Mouse (Mus musculus) cortical plate, adult 2 months (tissue): Measurements from ENCODE around the gene Zfp36. TPM values are rescaled to one million over a fixed set of nuclear protein-coding genes. Genes with fewer than 3 reads are reported as not detected.

Source experiments
- H3K27ac ChIP-seq: fragments of 200-500 bp; 2 replicates; pipeline ENCODE4 v1.5.1; 2012; ENCODE audit warnings: low read length, control low read depth, inconsistent platforms; ENCODE audit not compliant: insufficient read depth
- H3K4me1 ChIP-seq: fragments of 200-500 bp; 2 replicates; pipeline ENCODE4 v1.6.1; 2011; ENCODE audit warnings: low read length; ENCODE audit not compliant: control insufficient read depth, insufficient read depth
- H3K4me3 ChIP-seq: fragments of 200-500 bp; 2 replicates; pipeline ENCODE4 v1.5.1; 2011; ENCODE audit warnings: mild to moderate bottlenecking, low read length, control low read depth; ENCODE audit not compliant: insufficient read depth
- CTCF ChIP-seq: fragments of 200-500 bp; IDR thresholded peaks from 2 replicates; pipeline ENCODE4 v1.5.1; 2011; ENCODE audit warnings: mild to moderate bottlenecking, control low read depth, low read length; ENCODE audit not compliant: insufficient read depth; ENCODE audit errors: extremely low read depth
- POLR2A ChIP-seq: fragments of 200-500 bp; IDR thresholded peaks from 2 replicates; pipeline ENCODE4 v1.6.1; 2011; ENCODE audit warnings: mild to moderate bottlenecking, low read length, control low read depth; ENCODE audit not compliant: insufficient read depth; ENCODE audit errors: extremely low read depth
- polyA plus RNA-seq: library from polyadenylated mRNA; depleted of rRNA; stranded (reverse); fragments of >200 nt; gene quantifications from 2 replicates; pipeline ENCODE4 v1.2.3, GENCODE M21; 2012

The Zfp36 gene
- polyA plus RNA-seq, 1 experiment: 3.6 TPM

- TF ChIP-seq POLR2A (no peak), CTCF (no peak)
- no peak overlapping the region for H3K4me3 ChIP-seq
- H3K27ac ChIP-seq: no peak overlapping the region
- peaks cover 5% of the 10 kb centered on the region for H3K4me1 ChIP-seq
Observed at GRCm38 (mm10) chr7:28385196-28385595, 5.1 kb upstream of the Zfp36 start.

- no peak overlapping the region for H3K4me3 ChIP-seq
- H3K4me1 ChIP-seq: peaks cover 5% of the 10 kb centered on the region
- no peak for TF ChIP-seq POLR2A
- no peak for TF ChIP-seq CTCF
- H3K27ac ChIP-seq: no peak overlapping the region
Observed at GRCm38 (mm10) chr7:28384162-28384561, 4.1 kb upstream of the Zfp36 start.

GRCm38 (mm10) chr7:28383606-28384005 lies 3.6 kb upstream of the Zfp36 start:
- TF ChIP-seq POLR2A (no peak), CTCF (no peak)
- peaks cover 5% of the 10 kb centered on the region for H3K4me1 ChIP-seq
- H3K4me3 ChIP-seq: no peak overlapping the region
- peak overlapping the region; percentile 31 for H3K27ac ChIP-seq

GRCm38 (mm10) chr7:28382981-28383396 lies 2.9 kb upstream of the Zfp36 start:
- TF ChIP-seq CTCF: no peak
- peak; percentile 54; the same call in 1 of the 2 replicates for TF ChIP-seq POLR2A
- Histone ChIP-seq H3K4me3 (no peak overlapping the region), H3K27ac (peak overlapping the region; percentile 31), H3K4me1 (peaks cover 5% of the 10 kb centered on the region)

- Histone ChIP-seq H3K4me1 (peaks cover 5% of the 10 kb centered on the region), H3K27ac (peak overlapping the region; percentile 31), H3K4me3 (no peak overlapping the region)
- TF ChIP-seq POLR2A: no peak
- TF ChIP-seq CTCF: no peak
Observed at GRCm38 (mm10) chr7:28382347-28382951, 2.4 kb upstream of the Zfp36 start.

- peak overlapping the region; percentile 92 for H3K27ac ChIP-seq
- peaks cover 5% of the 10 kb centered on the region for H3K4me1 ChIP-seq
- H3K4me3 ChIP-seq: no peak overlapping the region
- TF ChIP-seq POLR2A (no peak), CTCF (no peak)
Observed at GRCm38 (mm10) chr7:28381938-28382337, 1.9 kb upstream of the Zfp36 start.

GRCm38 (mm10) chr7:28381017-28381790 lies 1.2 kb upstream of the Zfp36 start:
- no peak overlapping the region; the same call in none of the 2 replicates for H3K4me3 ChIP-seq
- peaks cover 5% of the 10 kb centered on the region for H3K4me1 ChIP-seq
- TF ChIP-seq POLR2A (no peak), CTCF (no peak)
- peak overlapping the region; percentile 92 for H3K27ac ChIP-seq

GRCm38 (mm10) chr7:28378769-28379651 lies 1.0 kb downstream of the Zfp36 start:
- Histone ChIP-seq H3K27ac (peak overlapping the region; percentile 93), H3K4me1 (peaks cover 5% of the 10 kb centered on the region), H3K4me3 (peak overlapping the region; percentile 65)
- TF ChIP-seq POLR2A (peak; percentile 93), CTCF (no peak)

GRCm38 (mm10) chr7:28378066-28378690 lies 1.9 kb downstream of the Zfp36 start:
- no peak for TF ChIP-seq POLR2A
- no peak for TF ChIP-seq CTCF
- Histone ChIP-seq H3K27ac (peak overlapping the region; percentile 93), H3K4me1 (peaks cover 5% of the 10 kb centered on the region), H3K4me3 (peak overlapping the region; percentile 65)
